Mouse (Mus musculus) naive thymus-derived CD4-positive, alpha-beta T cell, adult 5 months (primary cell): ENCODE results near the gene Mccc1. TPM values are rescaled to one million over a fixed set of nuclear protein-coding genes. Genes with fewer than 3 reads are reported as not detected.

Experiments used
- polyA plus RNA-seq: library from polyadenylated mRNA; unstranded; fragments of 100-300 nt; shearing (Covaris generic); gene quantifications from one replicate; pipeline ENCODE4 v1.2.1, GENCODE M21; 2017

Mccc1 gene
- polyA plus RNA-seq: 27.0 TPM

DNA sequence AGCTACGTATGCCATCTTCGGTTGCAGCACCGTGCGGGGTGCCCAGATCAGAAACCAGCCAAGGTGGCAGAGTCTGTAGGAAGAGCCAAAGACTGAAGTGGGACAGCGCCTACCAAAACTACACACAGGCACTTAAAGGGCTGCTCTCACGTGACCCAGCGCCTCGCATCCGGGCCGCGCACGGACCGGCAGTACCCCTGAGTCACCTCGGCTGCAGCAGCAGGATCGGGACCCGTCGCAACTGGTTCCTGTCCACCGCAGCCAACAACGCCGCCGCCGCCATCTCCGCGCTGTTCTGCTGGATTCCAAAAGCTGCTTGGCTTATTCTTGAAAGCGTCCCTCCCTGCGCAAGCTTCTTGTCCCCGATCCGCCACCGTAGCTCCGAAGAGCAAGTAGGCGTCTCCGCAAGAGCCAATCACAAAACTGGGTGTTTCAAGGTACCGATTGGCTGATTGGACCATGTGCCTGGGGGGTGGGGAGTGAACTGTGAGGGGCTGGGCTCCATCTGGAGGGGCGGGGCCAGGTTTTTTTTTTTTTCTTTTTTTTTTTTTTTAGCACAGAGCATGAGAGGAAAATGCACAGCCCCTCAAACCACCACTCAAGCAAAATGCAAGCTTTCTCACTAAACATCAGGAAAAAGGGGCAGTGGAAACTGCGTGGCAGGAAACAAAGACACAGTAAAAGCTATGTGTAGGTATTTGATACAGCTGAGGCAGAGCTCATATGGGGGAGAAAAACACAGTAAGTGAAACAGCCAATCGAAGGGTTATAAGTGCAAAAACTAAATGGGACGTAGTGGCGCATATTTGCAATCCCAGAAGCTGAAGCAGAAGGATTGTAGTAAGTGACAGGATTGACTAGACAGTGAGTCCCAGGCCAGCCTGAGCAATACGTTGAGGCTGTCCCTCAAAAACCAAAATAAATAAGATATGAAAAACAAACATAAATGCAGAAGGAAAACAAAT is at the start of gene Mccc1:
Gene Mccc1, minus strand, starts transcription at position 404 of the 965 bp plus-strand sequence.

DNA sequence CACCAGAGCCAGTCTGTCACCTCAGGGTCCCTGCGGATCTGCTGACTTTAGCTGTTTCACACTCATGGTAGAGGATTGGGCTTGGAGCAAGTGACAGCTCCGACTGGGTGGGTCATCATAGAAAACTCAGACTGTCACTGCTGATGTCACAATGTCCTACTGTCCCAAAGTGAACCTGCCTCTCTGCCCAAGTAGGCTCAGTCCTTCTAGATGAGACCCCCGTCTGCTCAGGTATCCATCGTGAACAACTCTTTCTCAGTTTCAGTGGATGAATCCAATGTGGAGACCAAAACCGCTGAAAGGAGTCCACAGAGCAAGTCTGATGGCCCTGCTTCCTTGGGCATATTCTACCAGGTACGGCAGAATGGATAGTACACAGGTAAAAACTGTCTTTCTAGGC is 63.1 kb downstream of the Mccc1 start, which contains the start of gene Dcun1d1:
Gene Dcun1d1, minus strand, starts transcription at position 101 of the 400 bp plus-strand sequence.

Other genes starting within 250 kb of the Mccc1 start
- 302 TPM for gene Atp11b, start 246.6 kb downstream of the Mccc1 start, polyA plus RNA-seq
- 71.1 TPM for gene Dcun1d1, start 63.2 kb downstream of the Mccc1 start, polyA plus RNA-seq
- gene Ccdc144b, start 52.9 kb upstream of the Mccc1 start, polyA plus RNA-seq: not detected
- gene Acad9, start 65.3 kb upstream of the Mccc1 start, polyA plus RNA-seq: 38.5 TPM
- gene D3Ertd254e, start 150.3 kb upstream of the Mccc1 start, polyA plus RNA-seq: 4.0 TPM
- not detected for gene Qrfpr, start 221.6 kb upstream of the Mccc1 start, polyA plus RNA-seq